Mouse (Mus musculus): Measurements from ENCODE around the gene Ccdc175. TPM values are rescaled to one million over a fixed set of nuclear protein-coding genes. Genes with fewer than 3 reads are reported as not detected.
A peak's percentile ranks its signal among the peaks of the same experiment; 100 is the strongest.

The Ccdc175 gene
- total RNA-seq, 2 experiments from 2014 or later, result not detected

GRCm38 (mm10) chr12:72104525-72105281 is 80.1 kb downstream of the Ccdc175 start:
- peak; percentile 62 for DNase-seq
- intact Hi-C loops (cut with DNase I; ENCODE audit: low total_unique reads), result loop anchor here (5.0 to 10.0 kb wide), 2 partner anchors 130 to 323 kb away; no protein-coding TSS in a partner anchor

DNA sequence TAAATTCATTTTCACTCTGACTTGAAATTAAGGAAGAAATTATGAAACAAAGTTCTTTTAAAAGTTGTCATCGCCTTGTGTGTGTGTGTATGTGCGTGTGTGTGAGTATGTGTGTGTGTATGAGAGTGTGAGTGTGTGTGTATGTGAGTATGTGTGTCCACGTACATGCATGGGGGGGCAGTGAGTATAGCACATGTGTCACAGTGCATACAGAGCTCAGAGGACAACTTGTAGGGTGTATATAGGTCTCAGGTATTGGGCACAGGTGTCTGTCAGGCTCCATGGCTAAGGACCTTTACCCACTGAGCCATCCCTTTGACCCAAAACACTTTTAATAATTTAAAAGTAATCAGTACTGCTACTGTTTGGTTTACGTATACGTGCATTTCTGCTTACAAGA is 80.8 kb downstream of the Ccdc175 start:
- DNase-seq, result no peak

GRCm38 (mm10) chr12:72102776-72103175 is 82.1 kb downstream of the Ccdc175 start:
- no peak for DNase-seq
- intact Hi-C loops (cut with DNase I; ENCODE audit: low total_unique reads), result loop anchor here (10.0 kb wide), 1 partner anchor 132 kb away; no protein-coding TSS in a partner anchor

More for the DNA sequence above, 80.8 kb downstream of the Ccdc175 start:
- intact Hi-C loops (cut with DNase I; ENCODE audit: low total_unique reads), result loop anchor here (10.0 kb wide), 1 partner anchor 131 kb away; no protein-coding TSS in a partner anchor

DNA sequence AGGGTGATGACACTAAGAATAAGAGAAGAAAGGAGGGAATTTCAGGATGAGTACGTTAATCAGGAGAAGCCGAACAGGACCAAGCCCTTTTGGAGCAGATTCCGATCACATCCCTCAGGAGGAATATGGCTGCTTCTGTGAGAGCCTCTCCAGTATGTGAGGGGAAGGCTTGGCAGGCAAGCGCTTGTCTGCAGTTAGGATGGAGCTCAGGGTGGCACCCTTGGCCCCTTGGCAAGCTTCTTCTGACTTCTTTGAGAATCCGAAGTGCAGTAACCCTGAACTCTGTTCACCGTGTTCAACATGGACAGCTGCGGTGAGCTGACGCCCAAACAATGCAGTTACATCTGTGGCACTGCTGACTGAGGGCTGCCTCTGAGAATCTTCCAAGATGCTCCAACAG is 87.9 kb downstream of the Ccdc175 start:
- intact Hi-C loops (cut with DNase I; ENCODE audit: low total_unique reads), result no loop called here
- no peak for DNase-seq

GRCm38 (mm10) chr12:72089802-72090201 is 95.0 kb downstream of the Ccdc175 start:
- no peak for DNase-seq
- intact Hi-C loops (cut with DNase I; ENCODE audit: low total_unique reads), result no loop called here

DNA sequence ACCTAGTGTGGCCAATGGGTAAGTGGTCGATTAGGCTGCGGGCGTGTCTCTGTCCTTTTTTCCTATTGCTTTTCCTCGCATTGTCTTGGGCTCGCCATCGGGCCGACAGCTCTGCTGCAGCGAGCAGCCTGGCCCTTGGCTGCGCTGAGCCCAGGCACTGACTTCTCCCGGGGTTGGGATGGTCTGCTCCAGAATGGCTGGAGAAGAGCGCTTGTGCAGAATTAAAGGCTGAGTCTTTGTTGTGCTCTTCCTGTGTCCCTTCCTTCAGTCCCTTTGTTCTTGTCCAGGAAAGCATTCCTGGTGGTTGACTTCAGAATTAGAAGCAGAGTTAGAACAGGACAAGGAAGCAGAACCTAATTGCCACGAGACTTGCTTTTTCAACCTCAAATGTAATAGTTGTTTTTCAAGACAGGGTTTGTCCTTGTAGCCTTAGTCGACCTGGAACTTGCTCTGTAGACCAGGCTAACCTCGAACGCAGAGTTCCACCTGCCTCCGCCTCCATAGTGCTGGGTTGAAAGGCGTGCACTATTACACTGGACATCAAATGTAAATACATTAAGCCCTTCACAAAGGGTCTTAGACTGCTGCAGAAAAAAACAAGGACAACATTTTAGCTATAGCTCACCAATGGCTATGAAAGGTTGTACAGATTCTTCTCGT is 98.5 kb downstream of the Ccdc175 start:
- intact Hi-C loops (cut with DNase I; ENCODE audit: low total_unique reads), result no loop called here

GRCm38 (mm10) chr12:72085329-72086165 is 99.3 kb downstream of the Ccdc175 start, which contains the start of the genes L3hypdh and Jkamp:
Gene L3hypdh, minus strand, starts transcription at chr12:72085439.
Gene Jkamp, plus strand, starts transcription at chr12:72085589.
- DNase-seq, result peak; percentile 100
- intact Hi-C loops (cut with DNase I; ENCODE audit: low total_unique reads), result no loop called here

More for the DNA sequence above, 98.5 kb downstream of the Ccdc175 start:
- DNase-seq, result no peak

DNA sequence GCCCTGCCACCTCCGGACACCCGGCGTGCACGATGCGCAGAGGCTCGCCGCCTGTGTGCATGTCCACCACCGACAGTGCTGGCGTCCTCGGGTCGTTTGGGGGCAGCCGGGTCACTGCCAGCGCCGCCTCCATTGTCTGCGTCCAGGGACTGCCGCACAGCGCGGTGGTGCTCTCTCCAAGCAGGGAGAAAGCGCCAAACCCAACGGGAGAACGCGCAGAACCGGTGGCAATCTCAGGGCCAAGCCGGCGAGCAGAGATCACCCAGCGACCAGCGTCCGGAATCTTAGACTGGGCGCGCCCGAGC is 99.9 kb downstream of the Ccdc175 start:
- DNase-seq, result no peak
- intact Hi-C loops (cut with DNase I; ENCODE audit: low total_unique reads), result no loop called here

DNA sequence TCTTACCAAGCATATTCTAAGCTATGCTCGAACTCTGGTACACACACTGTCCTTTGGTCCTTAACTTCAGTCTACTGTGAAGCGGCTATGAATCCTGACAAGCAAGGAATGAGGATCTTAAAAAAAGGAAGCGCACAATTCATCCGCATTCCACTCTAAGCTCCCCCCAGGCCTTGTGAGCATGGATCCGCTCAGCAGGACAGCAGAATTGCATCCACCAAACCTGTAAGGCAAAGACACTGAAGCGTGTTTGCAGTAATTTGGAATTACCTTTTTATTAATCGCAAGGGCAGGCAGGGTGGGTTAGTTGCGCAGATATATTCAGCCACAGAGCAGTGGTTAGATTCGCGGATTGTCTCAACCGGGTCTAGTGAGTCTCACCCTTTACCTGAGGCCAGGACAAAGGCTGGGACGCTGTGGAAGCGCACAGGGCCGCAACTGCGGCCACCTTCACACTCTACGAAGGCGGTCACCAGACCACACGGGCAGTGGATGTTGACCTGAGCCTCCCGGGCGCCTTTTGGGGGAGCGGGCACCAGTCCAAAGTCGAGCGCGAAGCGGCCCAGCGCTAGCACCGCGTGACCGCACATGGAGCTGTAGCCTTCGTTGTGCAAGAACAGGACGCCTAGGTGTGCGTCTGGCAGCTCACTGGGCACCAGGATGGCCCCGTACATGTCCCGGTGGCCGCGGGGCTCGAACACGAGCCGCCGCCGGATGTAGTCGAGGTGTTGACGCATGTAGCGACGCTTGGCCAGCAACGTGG is 100.4 kb downstream of the Ccdc175 start:
- intact Hi-C loops (cut with DNase I; ENCODE audit: low total_unique reads), result no loop called here

DNA sequence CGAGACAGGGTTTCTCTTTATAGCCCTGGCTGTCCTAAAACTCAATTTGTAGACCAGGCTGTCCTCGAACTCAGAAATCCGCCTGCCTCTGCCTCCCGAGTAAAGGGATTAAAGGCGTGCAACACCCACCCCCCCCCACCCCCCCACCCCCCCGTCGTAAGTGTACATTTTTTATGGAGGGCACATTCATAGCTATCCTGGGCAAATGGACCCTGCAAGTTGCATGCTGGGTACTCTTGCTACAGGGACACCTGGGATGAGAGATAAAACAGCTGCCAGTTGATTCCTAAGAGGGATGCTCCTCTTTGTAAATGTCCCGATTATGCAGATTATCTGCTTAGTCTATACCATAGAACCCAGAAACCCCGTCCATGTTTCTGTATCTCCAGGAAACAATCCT is 101.6 kb downstream of the Ccdc175 start:
- intact Hi-C loops (cut with DNase I; ENCODE audit: low total_unique reads), result no loop called here
- DNase-seq, result no peak

More for the DNA sequence above, 100.4 kb downstream of the Ccdc175 start:
- DNase-seq, result no peak

- intact Hi-C loops (cut with DNase I; ENCODE audit: low total_unique reads), result no loop called here
- DNase-seq, result peak; percentile 11
These were observed 102.5 kb downstream of the Ccdc175 start for GRCm38 (mm10) chr12:72082370-72082769.

DNA sequence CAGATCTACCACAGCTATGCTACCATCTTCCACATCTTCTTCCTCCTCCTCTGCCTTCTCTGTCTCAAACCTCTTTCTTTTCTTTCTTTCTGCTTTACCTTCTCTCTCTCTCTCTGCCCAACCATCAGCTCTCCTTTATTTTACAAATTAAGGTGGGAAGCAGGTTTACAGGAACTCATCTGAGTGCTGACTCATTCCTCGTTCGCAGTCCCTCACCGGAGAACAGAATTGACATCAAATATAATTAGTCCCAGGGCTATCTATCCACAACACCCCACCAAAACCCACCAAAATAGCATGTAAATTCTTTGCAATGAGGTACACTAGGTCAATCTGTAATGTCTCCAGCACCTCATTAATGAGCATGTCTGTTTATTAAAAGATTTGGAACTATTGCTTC is 102.9 kb downstream of the Ccdc175 start:
- no peak for DNase-seq
- intact Hi-C loops (cut with DNase I; ENCODE audit: low total_unique reads), result no loop called here

DNA sequence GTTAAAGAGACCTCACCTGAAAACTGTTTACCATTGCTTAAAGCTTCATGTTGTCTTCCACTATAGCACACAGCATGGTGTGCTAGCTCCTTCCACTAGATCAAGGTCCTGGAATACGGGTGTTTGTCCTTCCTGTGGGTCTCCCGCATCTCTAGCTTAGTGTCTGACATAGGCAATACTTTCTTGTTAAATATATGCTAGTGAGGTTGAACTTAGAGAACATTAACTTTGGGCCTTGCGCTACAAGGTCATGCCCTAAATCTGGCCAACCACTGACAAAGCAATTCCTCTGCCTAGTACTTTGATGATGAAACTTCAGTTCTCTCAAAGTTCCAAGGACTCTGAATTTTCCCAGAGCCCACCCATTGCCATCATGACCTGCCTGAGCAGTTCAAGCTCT is 106.6 kb downstream of the Ccdc175 start:
- intact Hi-C loops (cut with DNase I; ENCODE audit: low total_unique reads), result no loop called here
- DNase-seq, result no peak

GRCm38 (mm10) chr12:72070327-72071269 is 114.2 kb downstream of the Ccdc175 start, which contains the start of gene Gpr135:
Gene Gpr135, minus strand, starts transcription at chr12:72071125.
- DNase-seq, result peak; percentile 85
- intact Hi-C loops (cut with DNase I; ENCODE audit: low total_unique reads), result no loop called here

- DNase-seq, result no peak
- intact Hi-C loops (cut with DNase I; ENCODE audit: low total_unique reads), result no loop called here
These were observed 115.1 kb downstream of the Ccdc175 start for GRCm38 (mm10) chr12:72069626-72070326.

DNA sequence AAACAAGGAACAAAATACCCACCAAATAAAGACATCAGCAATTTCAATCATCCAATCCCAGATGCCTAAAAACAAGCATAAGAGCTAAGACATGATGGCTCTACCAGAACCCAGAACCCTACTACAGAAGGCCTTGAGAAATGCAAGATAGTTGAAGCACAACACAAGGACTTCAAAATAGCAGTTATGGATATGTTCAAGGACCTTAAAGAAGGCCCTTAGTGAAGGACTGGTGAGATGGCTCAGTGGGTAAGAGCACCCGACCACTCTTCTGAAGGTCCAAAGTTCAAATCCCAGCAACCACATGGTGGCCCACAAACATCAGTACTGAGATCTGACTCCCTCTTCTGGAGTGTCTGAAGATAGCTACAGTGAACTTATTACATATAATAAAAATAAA is 127.0 kb downstream of the Ccdc175 start:
- intact Hi-C loops (cut with DNase I; ENCODE audit: low total_unique reads), result no loop called here
- no peak for DNase-seq

GRCm38 (mm10) chr12:72053851-72054250 is 131.0 kb downstream of the Ccdc175 start:
- intact Hi-C loops (cut with DNase I; ENCODE audit: low total_unique reads), result no loop called here
- no peak for DNase-seq

GRCm38 (mm10) chr12:72053303-72053702 is 131.5 kb downstream of the Ccdc175 start:
- DNase-seq, result no peak
- intact Hi-C loops (cut with DNase I; ENCODE audit: low total_unique reads), result no loop called here

Data from gastrocnemius, postnatal 14 days (tissue).